Mouse (Mus musculus) heart, embryonic 16.5 days (tissue): ENCODE data around the gene Slc4a1. TPM values are rescaled to one million over a fixed set of nuclear protein-coding genes. Genes with fewer than 3 reads are reported as not detected.

Experiments used
- ATAC-seq: fragments of 200-750 bp; cut with Nextera tagmentation; replicated peaks from 2 replicates; pipeline ENCODE4 v1.8.0; 2017; ENCODE audit warnings: moderate number of reproducible peaks; ENCODE audit not compliant: insufficient read depth, low FRiP score; ENCODE audit errors: extremely low read depth
- H3K27ac ChIP-seq: fragments of 300-500 bp; sonication (generic); 2 replicates; pipeline ENCODE4 v1.5.1; 2014; ENCODE audit warnings: mild to moderate bottlenecking, low read length, control low read depth, moderate library complexity
- H3K27me3 ChIP-seq: fragments of 300-500 bp; sonication (generic); 2 replicates; pipeline ENCODE4 v1.6.1; 2014; ENCODE audit warnings: low read length, mixed read lengths; ENCODE audit not compliant: control insufficient read depth, insufficient read depth
- H3K36me3 ChIP-seq: fragments of 300-500 bp; sonication (generic); 2 replicates; pipeline ENCODE4 v1.6.1; 2014; ENCODE audit not compliant: control insufficient read depth, insufficient read depth
- H3K4me1 ChIP-seq: fragments of 300-500 bp; sonication (generic); 2 replicates; pipeline ENCODE4 v1.6.1; 2014; ENCODE audit warnings: low read length, mixed read lengths; ENCODE audit not compliant: control insufficient read depth, insufficient read depth
- H3K4me2 ChIP-seq: fragments of 300-500 bp; sonication (generic); 2 replicates; pipeline ENCODE4 v1.6.1; 2014; ENCODE audit warnings: low read depth, mild to moderate bottlenecking, control low read depth, low read length
- H3K4me3 ChIP-seq: fragments of 300-500 bp; sonication (generic); 2 replicates; pipeline ENCODE4 v1.5.1; 2014; ENCODE audit warnings: mild to moderate bottlenecking, control low read depth, low read length
- H3K9ac ChIP-seq: fragments of 300-500 bp; sonication (generic); 2 replicates; pipeline ENCODE4 v1.6.1; 2014; ENCODE audit warnings: low read length, control low read depth
- H3K9me3 ChIP-seq: fragments of 300-500 bp; sonication (generic); replicated peaks from 2 replicates; pipeline ENCODE4 v1.6.1; 2016; ENCODE audit warnings: low read length; ENCODE audit not compliant: control insufficient read depth
- WGBS: fragments of 180-500 bp; shearing (Covaris S2); extraction: QIAGEN DNeasy Blood & Tissue Kit; methylation state at CpG from one replicate; pipeline ENCODE4 v1.1.7; 2014; 5-methylcytosine and 5-hydroxymethylcytosine counted together
- polyA plus RNA-seq: library from polyadenylated mRNA; unstranded; fragments of >200 nt; fragmentation: Nextera tagmentation; extraction: Ambion mirVana; gene quantifications from 2 replicates; pipeline ENCODE4 v1.2.1, GENCODE M21; 2015

Gene Slc4a1
- polyA plus RNA-seq, 1 experiment from 2014 or later: 14.9 TPM

- no peaks in the 10 kb centered on the region for H3K36me3 ChIP-seq
- H3K27me3 ChIP-seq: no peaks in the 10 kb centered on the region
- no peaks in the 10 kb centered on the region for H3K9me3 ChIP-seq
- H3K4me1 ChIP-seq: peaks cover 2% of the 10 kb centered on the region; the same call in 1 of the 2 replicates
- no peak overlapping the region for H3K27ac ChIP-seq
- no peak overlapping the region for H3K4me3 ChIP-seq
- 77% methylated on average over 3 of the region's 3 CpGs for WGBS
- ATAC-seq: no peak
- no peak overlapping the region for H3K4me2 ChIP-seq
- H3K9ac ChIP-seq: no peak overlapping the region
Observed at GRCm38 (mm10) chr11:102330039-102330438, 36.0 kb downstream of the Slc4a1 start.

GRCm38 (mm10) chr11:102329518-102329917 is 36.5 kb downstream of the Slc4a1 start:
- no peaks in the 10 kb centered on the region for H3K27me3 ChIP-seq
- H3K4me2 ChIP-seq: no peak overlapping the region
- H3K4me3 ChIP-seq: no peak overlapping the region
- no peaks in the 10 kb centered on the region for H3K4me1 ChIP-seq
- no peaks in the 10 kb centered on the region for H3K36me3 ChIP-seq
- no peaks in the 10 kb centered on the region for H3K9me3 ChIP-seq
- ATAC-seq: no peak
- no peak overlapping the region for H3K27ac ChIP-seq
- H3K9ac ChIP-seq: no peak overlapping the region

- 66% methylated on average over 7 of the region's 7 CpGs for WGBS
- Histone ChIP-seq H3K4me1 (no peaks in the 10 kb centered on the region), H3K4me3 (no peak overlapping the region), H3K9me3 (no peaks in the 10 kb centered on the region), H3K36me3 (no peaks in the 10 kb centered on the region), H3K27me3 (no peaks in the 10 kb centered on the region), H3K4me2 (no peak overlapping the region), H3K9ac (no peak overlapping the region), H3K27ac (no peak overlapping the region)
- ATAC-seq: no peak
Observed at GRCm38 (mm10) chr11:102327839-102328238, 38.2 kb downstream of the Slc4a1 start.

- ATAC-seq: no peak
- WGBS: 50% methylated on average over 5 of the region's 5 CpGs
Observed at GRCm38 (mm10) chr11:102327250-102327649, 38.8 kb downstream of the Slc4a1 start.

GRCm38 (mm10) chr11:102323516-102323915 is 42.5 kb downstream of the Slc4a1 start:
- Histone ChIP-seq H3K27ac (no peak overlapping the region), H3K4me1 (peaks cover 3% of the 10 kb centered on the region; the same call in 1 of the 2 replicates), H3K36me3 (no peaks in the 10 kb centered on the region), H3K4me2 (no peak overlapping the region), H3K27me3 (no peaks in the 10 kb centered on the region), H3K9ac (no peak overlapping the region), H3K4me3 (no peak overlapping the region), H3K9me3 (no peaks in the 10 kb centered on the region)
- 76% methylated on average over 1 of the region's 1 CpGs for WGBS
- no peak for ATAC-seq

More at GRCm38 (mm10) chr11:102327250-102327649, 38.8 kb downstream of the Slc4a1 start:
- Histone ChIP-seq H3K27me3 (no peaks in the 10 kb centered on the region), H3K4me2 (no peak overlapping the region), H3K27ac (no peak overlapping the region), H3K9ac (no peak overlapping the region), H3K36me3 (no peaks in the 10 kb centered on the region), H3K4me3 (no peak overlapping the region), H3K9me3 (no peaks in the 10 kb centered on the region), H3K4me1 (no peaks in the 10 kb centered on the region)

- Histone ChIP-seq H3K4me1 (peaks cover 3% of the 10 kb centered on the region; the same call in 1 of the 2 replicates), H3K9ac (no peak overlapping the region), H3K36me3 (no peaks in the 10 kb centered on the region), H3K4me2 (no peak overlapping the region), H3K9me3 (no peaks in the 10 kb centered on the region), H3K27me3 (no peaks in the 10 kb centered on the region), H3K4me3 (no peak overlapping the region), H3K27ac (no peak overlapping the region)
- ATAC-seq: no peak
- WGBS: 68% methylated on average over 6 of the region's 6 CpGs
Observed at GRCm38 (mm10) chr11:102321931-102322330, 44.1 kb downstream of the Slc4a1 start.

GRCm38 (mm10) chr11:102320686-102321005 is 45.4 kb downstream of the Slc4a1 start:
- Histone ChIP-seq H3K9ac (peak overlapping the region; percentile 97), H3K4me3 (peak overlapping the region; percentile 96), H3K4me2 (peak overlapping the region; percentile 97), H3K4me1 (peaks cover 10% of the 10 kb centered on the region), H3K9me3 (no peaks in the 10 kb centered on the region), H3K27ac (peak overlapping the region; percentile 99), H3K27me3 (no peaks in the 10 kb centered on the region), H3K36me3 (no peaks in the 10 kb centered on the region)
- WGBS: 12% methylated on average over 10 of the region's 10 CpGs
- ATAC-seq: no peak; the same call in 1 of the 2 replicates

GRCm38 (mm10) chr11:102319941-102320685 is 45.9 kb downstream of the Slc4a1 start:
- Histone ChIP-seq H3K36me3 (no peaks in the 10 kb centered on the region; the same call in 1 of the 2 replicates), H3K9ac (peak overlapping the region; percentile 97), H3K9me3 (no peaks in the 10 kb centered on the region), H3K27ac (peak overlapping the region; percentile 99), H3K4me3 (peak overlapping the region; percentile 96), H3K4me1 (peaks cover 14% of the 10 kb centered on the region), H3K27me3 (no peaks in the 10 kb centered on the region), H3K4me2 (peak overlapping the region; percentile 97)
- ATAC-seq: no peak
- WGBS: under 1% methylated on average over 38 of the region's 38 CpGs

- no peak for ATAC-seq
- Histone ChIP-seq H3K4me2 (peak within 1 kb of the TSS; percentile 97), H3K4me3 (peak within 1 kb of the TSS; percentile 96), H3K27ac (peak within 1 kb of the TSS; percentile 99), H3K36me3 (peaks cover 7% of the 10 kb centered on the region), H3K27me3 (no peaks in the 10 kb centered on the region), H3K4me1 (peaks cover 14% of the 10 kb centered on the region), H3K9ac (peak within 1 kb of the TSS; percentile 97), H3K9me3 (no peaks in the 10 kb centered on the region)
- WGBS: under 1% methylated on average over 25 of the region's 25 CpGs
Observed at GRCm38 (mm10) chr11:102319410-102319792, 46.6 kb downstream of the Slc4a1 start, which contains the start of gene Ubtf. Gene Ubtf, minus strand, starts transcription at chr11:102319742.
